Mouse (Mus musculus) embryo, embryonic 11.5 days (tissue): ENCODE measurements at regions not wholly inside any gene's neighbourhood (a gene's known extent, or its start where the extent isn't known, plus 50 kb on each side); places are given as distances from the start of the nearest gene placed in this dataset.

Experiments
- DNase-seq: peaks from one replicate; pipeline ENCODE4 v3.0.0-alpha.2; 2012; ENCODE audit warnings: low read depth, low spot score

DNA sequence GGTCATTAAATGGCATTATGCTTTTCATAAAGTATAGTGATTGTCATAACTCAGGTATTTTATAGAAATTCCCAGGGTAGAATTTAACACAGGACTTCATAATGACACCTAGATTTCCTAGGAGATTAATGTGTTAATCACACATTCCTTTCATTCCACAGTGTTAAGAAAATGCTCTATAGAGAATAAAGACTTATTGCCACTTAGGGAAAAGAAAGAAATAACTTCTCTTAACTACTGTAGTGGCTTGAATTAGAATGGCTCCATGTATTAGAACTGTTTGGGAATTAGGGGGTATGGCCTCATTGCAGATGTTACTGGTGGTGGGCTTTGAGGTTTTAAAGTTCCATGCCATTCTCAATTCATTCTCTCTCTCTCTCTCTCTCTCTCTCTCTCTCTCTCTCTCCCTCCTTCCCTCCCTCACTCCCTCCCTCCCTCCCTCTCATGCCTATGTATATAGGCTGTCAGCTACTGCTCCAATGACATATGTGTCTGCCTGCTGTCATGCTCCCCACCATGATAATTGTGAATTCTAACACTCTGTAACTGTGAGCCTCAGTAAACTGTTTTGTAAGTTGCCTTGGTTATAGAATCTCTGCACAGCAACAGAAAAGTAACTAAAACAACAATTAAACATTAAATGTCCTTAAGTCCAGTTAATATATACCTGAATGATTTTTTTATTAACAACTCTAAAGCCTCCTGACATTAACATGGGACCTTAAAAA lies 425.1 kb upstream of the Depdc1a start:
- no peak for DNase-seq

DNA sequence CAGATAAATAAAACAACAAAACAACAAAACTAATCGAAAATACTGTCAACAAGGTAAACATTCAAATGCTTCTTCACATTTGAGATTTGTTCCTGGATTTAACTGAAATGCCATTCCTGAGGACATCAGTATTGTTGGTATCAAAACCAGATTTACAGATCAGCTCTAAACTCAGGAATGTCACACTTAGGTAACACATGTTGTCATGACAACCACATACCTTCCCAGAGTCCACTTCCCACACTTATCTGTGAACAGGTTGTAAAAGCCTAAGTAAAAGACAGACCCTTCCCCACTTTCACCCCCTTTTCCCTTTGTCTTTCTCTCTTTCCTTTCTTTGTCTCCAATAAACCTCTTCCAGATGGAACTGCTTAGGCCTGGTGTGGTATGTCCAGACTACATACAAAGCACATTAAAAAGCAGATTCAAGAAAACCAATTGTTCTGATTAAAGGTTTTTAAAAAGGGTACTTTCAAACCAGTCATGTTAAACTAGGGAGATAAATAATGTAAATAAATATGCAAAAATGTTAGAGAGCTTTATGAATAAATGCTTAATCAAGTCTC lies 438.2 kb upstream of the Depdc1a start:
- no peak for DNase-seq

DNA sequence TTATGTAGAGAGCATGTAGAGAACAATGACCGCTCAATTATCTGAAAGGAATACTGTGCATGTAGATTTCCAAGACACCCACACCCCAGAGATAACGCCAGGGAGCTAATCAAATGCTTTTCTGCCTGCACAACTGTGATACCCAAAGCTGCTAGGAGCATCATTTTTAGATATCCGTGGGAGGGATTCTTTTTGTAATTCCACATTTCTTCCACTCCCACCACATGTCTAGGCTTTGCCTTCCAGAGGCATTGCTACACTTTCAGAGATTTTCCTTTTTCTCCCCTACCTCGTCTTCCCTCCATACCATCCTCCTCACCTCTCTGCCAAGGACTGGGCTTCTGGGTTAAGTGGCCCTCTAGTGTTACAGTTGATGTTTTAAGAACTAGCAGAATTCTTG lies 460.4 kb upstream of the Depdc1a start:
- no peak for DNase-seq

DNA sequence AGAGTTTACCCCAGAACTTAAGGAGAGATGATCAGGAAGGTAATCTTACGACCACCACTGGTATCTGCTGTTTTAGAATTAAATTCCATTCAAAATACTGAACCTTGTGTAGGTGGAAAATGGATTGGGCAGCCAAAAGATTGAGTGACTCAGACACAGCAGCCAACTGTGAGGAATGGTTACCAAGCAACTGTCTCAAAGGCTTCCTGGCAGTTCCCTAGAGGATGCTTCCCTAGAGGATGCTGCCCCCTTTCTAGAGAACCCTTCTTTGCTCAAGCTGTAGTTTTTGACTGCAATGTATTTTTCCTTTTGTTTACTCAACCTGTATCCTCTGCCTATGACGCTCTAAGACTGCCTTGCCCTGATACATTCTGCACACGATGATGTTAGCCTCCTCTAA lies 463.7 kb upstream of the Depdc1a start:
- DNase-seq, result no peak

DNA sequence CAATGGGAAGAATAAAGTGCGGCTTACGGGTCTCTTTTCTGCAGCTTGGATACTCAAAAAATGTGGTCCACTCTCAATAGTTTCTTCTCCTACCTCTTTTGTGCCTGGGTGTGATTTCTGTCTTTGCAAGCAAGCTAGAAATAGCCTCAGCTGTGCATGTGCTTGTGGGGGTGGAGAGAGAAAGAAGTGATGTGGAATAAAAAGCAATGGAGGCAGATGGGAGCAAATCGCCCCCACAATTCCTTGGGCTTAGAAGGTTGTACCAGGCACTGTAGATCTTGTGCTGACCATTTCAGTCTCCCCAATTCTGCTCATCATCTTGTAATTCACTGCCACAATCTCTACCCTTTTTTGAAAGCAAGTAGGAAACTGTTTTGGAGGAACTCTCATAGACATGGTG lies 464.6 kb upstream of the Depdc1a start:
- DNase-seq, result no peak

DNA sequence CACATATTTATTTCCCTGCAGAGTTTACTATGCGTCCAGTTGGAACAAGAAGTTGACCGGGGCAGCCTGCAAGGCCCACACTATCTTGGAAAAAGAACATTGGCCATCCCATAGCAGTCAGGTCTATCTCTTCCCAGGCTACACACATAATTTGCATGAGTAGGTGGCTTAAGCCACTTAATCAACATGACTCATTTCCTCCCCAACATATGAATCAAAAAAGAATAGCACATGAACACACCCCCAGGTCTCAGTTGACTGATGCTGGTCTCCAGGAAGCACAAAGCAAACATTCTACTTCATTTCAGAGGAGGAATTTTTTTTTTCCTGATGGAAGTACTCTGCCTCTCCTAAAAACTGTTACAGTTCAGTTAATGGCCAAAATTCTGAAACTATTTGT lies 465.3 kb upstream of the Depdc1a start:
- no peak for DNase-seq

DNA sequence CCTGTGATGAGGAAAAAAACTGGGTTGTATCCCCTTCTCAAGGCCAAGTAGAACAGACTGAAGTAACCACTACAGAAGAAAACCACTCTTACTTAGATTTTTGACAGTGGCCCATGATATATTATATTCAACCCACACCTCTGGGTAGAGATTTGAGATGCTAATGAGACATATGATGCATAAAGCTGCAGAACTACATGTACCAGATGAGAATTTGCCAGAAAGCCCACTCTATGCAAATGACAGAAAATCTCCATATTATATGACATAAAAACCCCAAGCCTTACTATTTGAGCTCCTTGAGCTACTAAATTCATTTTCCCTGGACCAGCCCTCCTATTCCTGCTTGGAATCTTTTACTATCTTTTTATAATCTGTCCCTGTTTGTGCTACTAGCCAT lies 458.4 kb upstream of the Lrrc7 start:
- no peak for DNase-seq

DNA sequence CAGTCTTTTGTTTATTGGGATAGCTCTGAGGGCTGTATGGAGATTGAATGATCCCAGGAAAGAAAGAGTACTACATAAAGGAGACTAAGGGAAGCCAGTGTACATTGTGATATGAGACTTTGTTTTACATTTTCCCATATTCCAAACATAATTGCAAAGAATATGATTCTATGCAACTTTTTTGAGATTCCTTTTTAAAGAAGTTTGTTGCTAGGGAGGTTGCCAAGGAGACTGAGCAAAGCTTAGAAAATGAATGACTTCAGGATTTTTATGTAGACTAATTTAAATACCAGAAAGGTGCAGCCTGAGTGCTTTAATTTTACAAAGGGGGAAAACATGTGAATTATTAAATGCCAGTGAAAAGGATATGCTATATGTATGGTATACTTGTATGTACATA lies 455.2 kb upstream of the Lrrc7 start:
- DNase-seq, result no peak

DNA sequence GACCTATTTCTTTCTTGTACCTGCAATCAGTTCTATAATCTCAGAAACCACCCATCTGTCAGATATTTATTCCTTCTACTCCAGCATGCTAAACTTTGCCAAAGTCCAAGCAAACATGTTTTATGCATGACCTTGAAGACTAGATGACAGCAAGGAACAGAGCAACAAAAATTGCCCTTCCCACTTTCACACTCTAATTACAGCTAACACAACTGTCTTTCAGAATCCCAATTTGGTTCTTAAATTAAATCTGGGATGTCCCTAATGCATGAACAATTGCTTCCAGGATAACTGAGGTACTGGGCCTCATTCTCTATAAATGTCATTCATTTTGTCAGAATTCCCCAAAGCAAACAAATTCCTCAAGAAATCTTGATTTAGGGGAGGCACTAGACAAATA lies 454.4 kb upstream of the Lrrc7 start:
- DNase-seq, result no peak

DNA sequence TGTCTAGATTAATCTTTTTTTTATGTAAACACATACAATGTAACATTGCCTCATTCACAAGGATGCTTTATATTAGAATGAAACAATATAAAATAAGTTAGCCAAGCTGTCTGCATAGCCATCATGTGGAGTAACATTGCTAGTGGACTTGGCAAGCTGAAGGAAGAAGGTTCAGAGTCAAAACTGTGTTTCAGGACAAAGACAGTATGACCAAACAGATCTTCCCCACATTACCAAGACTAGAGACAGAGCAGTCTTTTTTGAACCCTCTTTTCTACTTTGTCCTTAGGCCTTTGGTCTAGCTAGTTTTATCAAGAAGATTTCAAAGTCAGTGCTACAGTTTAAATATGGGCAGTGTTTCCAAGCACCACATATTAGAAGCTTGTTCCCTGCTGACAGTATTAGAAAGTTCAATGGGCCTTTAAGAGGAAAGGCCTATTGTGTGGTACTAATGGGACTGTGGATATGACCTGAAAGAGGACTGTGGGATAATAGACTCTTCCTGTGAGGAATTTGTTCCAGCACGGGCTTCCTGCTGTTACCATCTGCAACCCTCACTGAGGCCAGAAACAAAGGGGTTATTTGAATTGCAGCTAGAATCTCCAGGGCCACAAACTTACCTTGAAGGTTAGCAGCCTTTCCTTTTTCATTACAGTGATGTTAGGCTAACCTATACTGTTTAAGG lies 449.1 kb upstream of the Lrrc7 start:
- DNase-seq, result peak; percentile 4

DNA sequence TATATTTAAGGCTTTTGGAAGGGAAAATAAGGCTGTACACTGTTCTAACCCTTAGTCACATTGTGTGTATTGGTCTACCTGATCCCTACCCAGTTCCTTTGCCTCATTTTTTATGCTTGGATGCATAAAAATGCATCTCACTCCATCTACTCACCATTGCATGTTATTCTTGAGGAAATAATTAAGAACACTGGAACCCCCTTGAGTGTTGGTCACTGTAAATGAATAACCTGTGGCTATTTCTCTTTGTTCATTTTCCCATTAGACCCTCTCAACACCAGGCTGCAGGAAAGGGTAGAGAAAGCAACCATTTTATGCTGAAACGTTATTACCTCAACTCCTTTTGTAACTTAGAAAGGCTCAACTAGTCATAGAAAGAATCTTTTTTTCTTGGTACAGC lies 442.0 kb upstream of the Lrrc7 start:
- DNase-seq, result no peak

DNA sequence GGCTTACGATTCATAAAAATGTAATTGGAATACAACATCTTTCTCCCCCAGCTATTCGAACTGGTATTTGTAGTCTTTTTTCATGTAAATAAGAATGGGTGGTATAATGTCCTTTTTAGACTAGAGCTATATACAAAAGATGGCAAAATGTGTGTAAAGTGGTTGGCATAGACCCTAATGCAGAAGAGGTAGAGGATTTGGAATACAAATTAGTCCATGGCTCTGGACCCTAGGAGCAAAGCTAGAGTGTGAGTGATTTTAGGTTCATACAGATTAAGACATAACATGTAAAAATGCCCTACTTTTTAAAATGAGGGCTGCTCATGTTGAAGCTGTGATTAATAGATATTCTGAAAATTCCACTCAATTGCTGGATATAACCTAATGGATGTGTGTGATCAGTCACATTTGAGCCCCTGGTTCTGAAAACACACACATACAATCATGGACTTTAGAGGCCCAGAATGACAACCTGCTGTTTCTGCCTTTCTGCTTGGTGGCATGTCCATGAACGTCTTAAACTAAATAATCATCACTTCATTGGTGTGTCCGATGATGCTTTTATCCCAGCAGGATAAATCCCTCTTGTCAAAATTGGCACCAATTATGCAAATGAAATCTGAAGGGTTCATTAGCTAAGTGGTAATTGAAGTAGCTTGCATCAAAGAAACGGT lies 423.6 kb upstream of the Lrrc7 start:
- DNase-seq, result no peak

DNA sequence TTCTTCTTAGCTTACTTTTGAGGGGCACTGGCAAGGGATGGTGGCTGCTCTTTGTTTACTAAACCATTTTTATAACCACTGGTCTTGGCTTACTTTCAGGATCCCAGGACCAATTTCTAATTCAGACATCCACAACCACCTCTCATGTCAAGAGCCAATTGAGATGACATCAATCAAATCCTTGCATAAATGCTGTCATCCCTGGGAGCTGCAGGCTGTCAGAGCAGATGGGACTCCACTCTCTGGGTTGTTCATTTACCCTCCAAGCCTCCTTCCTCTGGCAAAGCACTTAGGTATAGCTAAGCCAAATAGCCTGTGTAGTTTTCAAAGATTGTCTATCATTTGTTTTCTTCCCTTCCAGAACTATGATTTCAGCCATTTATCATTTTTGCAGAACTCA lies 385.0 kb upstream of the Lrrc7 start:
- no peak for DNase-seq

DNA sequence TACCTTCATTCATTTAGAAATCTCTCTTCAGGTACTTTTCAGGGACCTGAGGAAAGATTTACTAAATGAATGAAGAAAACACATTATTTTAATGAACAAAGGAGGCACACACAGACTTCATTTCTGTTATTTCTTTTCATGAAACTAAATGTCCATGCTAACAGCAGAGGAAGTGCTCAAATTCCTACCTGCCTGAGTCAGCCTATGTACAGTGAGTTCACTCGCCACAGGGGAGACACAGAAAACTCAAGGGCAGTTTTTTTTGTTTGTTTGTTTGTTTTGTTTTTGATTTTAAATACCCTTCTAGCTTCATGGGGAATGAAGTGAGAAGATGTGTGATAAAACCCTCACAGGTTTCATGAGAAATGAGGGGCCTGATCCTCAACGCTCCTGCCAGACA lies 343.1 kb upstream of the Lrrc7 start:
- DNase-seq, result no peak

DNA sequence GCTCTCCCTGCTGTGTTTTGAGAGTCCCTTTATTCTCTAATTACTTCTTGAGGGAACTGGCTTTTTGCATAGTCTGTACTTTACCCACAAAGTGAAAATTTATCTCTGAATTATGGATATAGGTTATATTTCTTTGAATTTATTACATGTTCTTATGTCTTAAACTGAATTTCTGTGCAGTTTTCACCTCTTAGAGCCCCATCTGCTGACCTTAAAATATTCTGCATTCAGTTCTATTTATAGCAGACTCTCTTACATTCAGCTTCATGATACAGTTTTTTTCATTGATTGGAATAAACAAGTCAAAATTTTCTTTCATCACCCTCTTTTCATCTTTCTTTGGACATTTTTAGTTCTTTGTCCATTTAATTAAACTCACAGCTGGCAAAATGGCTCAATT lies 337.4 kb upstream of the Lrrc7 start:
- no peak for DNase-seq

DNA sequence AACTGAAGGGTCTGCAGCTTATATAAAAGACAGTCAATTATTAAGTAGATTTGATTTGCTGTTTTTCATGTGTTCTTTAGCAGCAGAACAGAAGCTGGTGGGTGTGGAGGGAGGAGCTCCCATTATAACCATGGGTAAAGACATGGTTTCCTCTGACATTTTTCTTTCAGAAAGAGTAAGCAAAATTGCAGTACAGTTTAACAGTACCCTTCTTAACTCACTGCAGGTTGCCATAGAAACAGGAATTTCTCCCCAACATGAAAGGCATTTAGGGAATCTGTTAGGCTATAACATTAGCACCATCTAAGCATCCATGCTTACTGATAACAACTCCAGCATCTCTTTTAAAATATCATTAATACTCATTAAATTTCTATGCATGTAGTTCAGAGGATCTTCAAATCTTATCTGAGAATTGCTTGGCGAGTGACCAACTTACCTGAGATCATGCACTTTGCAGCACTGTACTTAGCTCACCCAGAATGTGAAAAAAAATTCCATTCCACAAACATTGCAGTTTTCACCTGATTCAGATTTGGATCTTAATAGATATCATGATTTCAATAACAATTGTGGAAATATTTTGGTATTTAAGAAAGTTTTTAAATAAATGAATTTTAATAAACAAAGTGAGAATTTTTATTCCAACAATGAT lies 324.8 kb upstream of the Lrrc7 start:
- DNase-seq, result no peak

DNA sequence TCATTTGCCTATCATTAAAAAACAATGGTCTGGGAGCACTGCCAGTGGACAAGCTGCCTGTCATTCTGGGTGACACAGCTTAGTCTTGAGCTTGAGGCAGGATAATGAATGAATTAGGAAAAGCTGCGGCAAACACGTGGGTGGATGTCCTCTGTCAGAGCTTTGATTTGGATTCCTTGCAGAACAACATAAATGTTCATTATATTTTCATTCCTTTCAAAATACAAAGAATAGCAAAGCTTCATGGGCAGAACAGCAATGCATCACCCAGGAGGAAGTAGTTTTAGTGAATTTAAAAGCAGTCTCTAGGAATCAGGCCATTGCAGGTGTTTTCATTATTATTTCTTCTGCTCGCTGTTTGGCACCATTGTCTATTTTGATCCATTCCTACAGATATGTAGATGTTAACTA lies 324.3 kb upstream of the Lrrc7 start:
- no peak for DNase-seq
